Mouse (Mus musculus): ENCODE data around the gene Lck.
A peak's percentile ranks its signal among the peaks of the same experiment; 100 is the strongest.

Lck gene

DNA sequence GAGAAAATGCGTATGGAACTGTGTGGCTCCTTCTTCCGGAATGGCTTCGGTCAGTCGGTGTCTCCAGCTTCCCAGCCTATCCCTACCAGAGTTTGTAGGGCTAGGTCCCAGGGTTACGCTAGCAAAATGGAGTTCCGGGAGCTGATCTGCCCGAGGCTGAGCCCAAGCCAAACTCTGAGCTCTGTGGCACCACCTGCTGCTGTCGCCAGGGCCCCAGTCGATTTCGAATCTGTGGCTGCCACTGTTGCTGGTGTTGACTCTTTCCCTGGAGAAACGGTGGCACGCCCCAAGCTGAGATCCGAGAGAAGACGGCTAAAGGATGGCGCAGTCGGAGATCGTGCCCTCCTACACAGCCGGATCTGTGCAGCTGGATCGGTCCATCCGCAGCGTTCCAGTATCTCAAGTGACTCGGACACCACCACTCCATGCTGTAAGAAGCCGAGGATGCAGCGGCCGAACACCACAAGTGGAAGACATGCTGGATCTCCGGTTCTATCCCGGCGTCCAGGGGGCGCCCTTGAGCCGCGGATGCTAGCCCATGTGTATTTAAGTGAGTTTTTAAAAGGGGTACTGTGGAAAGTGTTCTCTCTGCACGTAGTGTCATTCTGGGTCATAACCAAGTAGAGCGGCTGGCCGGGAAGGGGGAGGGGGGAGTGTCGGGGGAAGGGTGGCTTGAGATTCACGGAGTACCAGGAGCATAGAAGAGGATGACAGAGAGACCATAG lies 11.6 kb upstream of the Lck start:
- peak; percentile 90 for DNase-seq (ENCODE audit: low spot score)

- no peak for DNase-seq (ENCODE audit: low spot score)
These were observed 10.9 kb upstream of the Lck start for GRCm38 (mm10) chr4:129584370-129584769.

GRCm38 (mm10) chr4:129582251-129582650 lies 8.8 kb upstream of the Lck start:
- DNase-seq (ENCODE audit: low spot score): no peak

DNA sequence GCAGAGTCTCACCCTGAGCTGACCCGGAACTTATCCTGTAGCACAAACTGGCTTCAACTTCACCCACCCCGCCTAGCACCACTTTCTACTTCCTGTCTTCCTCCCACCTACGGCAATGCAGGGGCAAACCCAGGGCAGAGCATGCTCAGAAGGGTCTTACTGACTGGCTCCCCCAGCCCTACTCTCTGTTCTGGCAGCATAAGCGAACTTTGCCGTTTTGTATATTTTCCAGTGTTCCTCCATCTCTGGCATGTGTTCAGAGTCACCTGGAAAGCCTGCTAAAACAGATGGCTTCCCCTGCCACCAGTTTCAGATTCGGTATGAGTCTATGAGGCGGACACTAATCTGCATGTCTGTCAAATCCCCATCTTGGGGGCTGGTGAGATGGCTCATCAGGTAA lies 6.9 kb upstream of the Lck start:
- peak; percentile 25 for DNase-seq (ENCODE audit: low spot score)

DNA sequence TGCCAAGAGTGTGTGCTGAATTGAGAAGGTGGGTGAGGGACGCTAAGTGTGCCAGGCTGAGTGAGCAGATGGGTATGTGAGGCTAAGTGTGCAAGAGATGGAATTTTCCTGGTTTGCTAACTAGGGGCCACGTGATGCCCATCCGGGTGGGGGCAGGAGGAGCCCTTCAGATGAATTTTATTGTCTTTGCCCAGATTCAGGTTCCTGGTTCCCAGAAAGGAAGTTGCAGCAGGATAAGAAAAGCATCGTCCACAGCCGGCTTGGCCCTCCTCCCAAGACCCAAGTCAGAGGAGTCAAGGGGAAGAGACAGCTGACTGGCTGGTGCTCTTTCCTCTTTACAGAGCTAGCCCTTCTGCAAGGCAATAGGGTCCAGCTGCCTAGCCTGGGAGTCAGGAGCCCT lies 5.0 kb upstream of the Lck start, which contains the start of gene Fam167b:
Gene Fam167b (minus strand): TSS at position 84 of the 400 bp plus-strand sequence.
- DNase-seq (ENCODE audit: low spot score): peak; percentile 38

- no peak for DNase-seq (ENCODE audit: low spot score)
These were observed 4.2 kb upstream of the Lck start for GRCm38 (mm10) chr4:129577688-129578087.

DNA sequence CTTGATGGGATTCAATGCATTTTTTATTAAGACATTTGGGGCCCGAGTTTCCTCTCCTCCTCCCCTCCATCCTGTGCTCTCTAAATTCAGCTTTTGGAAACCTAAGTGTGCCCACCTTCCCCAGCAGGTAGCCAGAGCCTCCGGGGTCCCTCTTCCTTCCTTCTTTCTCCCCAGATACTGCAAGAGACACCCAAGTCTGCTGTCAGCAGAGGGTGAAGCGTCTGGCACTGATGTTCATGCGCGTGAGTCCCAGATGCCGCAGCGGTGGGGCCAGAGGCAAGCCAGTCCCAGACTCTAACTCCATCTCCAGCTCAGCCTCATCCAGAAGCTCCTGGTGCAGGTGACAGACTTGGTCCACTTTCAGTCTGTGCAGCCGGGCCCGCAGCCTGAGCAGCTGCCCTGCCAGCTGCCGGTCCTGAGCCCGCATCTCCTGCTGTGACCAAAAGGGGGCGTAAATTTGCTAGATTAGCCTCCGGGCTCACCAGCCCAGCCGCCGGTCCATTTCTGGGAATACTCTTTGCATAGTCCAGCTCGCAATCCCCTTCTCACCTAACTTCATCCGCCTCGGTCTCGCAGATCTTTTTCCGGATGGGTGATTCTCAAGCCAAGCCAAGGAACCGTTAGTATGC lies 3.5 kb upstream of the Lck start:
- DNase-seq (ENCODE audit: low spot score): peak; percentile 68

DNA sequence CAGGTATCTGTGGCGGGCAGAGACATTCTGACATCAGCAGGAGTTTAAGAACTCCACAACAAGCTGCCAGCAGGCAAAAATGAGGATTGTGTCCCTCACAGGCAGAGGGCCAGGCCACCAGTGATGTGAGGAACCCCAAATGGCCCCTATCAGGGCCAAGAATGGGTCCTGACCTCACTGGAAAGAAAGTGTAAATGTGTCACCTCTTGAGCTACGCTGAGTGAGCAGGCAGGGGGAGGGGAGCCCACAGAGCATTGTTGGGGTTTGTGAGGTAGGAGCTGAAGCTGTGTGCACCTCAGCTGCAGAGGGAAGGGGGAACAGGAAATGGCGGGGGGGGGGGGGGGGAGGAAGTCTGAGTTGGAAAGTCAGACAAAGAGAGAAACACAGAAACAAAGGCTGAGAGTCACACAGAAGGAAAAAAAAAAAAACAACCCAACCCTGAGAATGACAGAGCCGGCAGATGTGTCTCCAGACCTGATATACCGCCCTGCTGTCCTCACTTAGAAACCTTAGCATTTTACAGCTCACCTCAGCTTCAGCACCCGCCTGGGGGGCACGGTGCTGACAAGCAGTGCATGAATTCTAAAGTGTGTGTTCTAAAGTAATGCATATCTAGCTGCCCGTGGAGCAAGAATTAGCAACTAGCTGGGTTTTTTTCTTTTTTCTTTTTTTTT lies 1.9 kb upstream of the Lck start:
- DNase-seq (ENCODE audit: low spot score): no peak

- no peak for DNase-seq (ENCODE audit: low spot score)
These were observed 409 bp downstream of the Lck start for GRCm38 (mm10) chr4:129573093-129573370.

DNA sequence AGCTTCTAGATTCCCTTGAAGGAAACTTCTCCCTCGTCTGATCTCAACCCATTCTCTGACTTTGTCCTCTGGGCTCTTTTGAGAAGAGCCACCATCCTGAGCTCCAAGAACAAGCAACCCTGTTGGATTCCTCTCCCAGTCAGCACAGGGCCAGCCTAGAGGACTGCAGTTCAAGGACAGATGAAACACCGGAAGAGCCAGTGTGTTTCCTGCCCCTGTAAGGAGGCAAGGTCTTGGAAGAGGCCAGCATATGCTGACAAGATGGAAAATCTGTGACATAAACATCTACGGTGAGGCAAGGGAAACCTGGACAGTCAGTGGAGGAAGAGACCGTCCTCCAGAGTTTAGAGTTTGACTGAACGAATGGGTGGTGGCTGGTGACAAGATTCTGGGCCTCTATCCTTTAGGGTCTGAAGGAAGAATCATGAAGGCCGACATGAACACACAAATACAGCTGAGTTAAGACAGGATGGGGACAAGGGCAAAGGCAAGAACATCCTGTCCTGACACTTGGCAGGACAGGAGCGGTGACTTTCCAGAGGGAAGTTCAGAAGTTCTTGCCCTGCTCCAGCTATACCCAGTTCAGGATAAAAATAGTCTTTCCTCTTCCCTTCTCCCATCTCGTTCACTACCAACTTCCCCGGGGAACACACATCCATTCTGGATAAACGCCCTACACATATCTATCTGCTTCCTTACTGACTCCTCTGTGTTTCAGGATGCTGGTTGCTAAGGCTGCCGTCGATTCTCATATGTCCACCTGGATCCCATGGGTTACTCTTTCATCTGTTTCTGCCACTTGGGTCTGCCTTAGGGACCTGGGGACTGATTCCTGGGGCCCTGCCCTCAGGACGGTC lies 977 bp downstream of the Lck start:
- DNase-seq (ENCODE audit: low spot score): no peak

- no peak for DNase-seq (ENCODE audit: low spot score)
These were observed 1.8 kb downstream of the Lck start for GRCm38 (mm10) chr4:129571551-129572084.

DNA sequence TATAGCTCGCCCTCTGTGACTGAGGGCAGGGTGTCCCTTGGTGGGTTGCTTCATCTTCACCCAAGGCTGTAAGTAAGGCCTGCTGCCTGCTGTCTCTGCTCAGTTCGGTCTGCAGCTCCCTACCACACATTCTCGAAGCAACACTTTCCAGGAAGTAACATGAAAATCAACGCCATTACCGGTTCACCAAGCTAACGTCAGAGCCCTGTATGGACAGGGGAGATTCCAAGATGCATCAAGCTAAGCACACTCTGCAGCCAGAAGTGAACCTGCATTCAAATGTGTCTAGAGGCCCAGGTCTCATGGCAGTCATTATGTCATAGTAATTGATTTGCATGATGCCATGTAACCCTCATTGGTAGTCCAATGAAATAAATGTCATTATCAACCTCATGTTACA lies 3.4 kb downstream of the Lck start:
- DNase-seq (ENCODE audit: low spot score): no peak

DNA sequence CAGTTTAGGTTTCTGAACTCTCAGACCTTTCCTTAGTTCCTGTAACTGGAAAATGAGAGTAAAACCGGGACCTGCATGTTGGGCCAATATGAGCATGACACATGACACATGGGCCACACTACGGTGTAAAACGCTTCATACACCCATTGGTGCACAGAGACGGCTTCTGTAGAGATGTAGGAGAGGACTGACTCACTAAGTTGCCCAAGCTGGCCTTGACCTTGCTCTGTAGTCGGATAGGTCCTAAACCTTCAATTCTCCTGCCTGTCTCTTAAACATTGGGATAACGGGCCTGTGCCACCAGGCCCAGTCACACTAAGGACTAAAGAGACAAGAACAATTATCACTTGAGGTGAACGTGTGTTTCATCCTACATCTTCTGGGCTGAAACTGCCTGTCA lies 5.1 kb downstream of the Lck start:
- DNase-seq (ENCODE audit: low spot score): no peak

GRCm38 (mm10) chr4:129565139-129565538 lies 8.3 kb downstream of the Lck start:
- no peak for DNase-seq (ENCODE audit: low spot score)

- no peak for DNase-seq (ENCODE audit: low spot score)
These were observed 9.7 kb downstream of the Lck start for GRCm38 (mm10) chr4:129563718-129564117.

GRCm38 (mm10) chr4:129561184-129561583 lies 12.3 kb downstream of the Lck start:
- DNase-seq (ENCODE audit: low spot score): no peak

GRCm38 (mm10) chr4:129558321-129558955 lies 15.0 kb downstream of the Lck start:
- no peak for DNase-seq (ENCODE audit: low spot score)

DNA sequence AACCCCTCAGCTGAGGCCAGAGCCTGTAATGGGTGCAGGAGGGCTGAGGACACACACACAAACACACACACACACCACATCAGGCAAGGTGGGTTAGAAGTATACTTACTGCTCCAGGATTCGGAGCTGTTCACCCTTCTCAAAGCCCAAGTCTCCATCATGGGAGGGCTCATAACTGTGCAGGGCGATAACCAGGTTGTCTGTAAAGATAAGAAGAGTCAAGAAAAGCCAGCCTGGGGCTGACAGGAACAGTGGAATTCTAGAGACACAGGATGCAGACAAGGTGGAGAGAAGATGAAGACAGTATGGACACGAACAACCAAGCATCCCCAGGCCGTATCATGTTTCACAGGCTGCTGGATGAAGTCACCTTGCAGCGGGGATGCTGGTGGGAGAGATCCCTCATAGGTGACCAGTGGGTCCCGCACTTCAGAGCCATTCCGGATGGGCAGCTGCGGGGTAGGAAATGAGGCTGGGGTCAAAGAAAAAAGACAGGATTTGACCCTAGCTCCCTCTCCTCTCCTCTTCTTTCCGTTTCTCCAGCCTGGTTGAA lies 16.1 kb downstream of the Lck start:
- DNase-seq (ENCODE audit: low spot score): no peak

GRCm38 (mm10) chr4:129556532-129557223 lies 16.8 kb downstream of the Lck start:
- peak; percentile 84 for DNase-seq (ENCODE audit: low spot score)

DNA sequence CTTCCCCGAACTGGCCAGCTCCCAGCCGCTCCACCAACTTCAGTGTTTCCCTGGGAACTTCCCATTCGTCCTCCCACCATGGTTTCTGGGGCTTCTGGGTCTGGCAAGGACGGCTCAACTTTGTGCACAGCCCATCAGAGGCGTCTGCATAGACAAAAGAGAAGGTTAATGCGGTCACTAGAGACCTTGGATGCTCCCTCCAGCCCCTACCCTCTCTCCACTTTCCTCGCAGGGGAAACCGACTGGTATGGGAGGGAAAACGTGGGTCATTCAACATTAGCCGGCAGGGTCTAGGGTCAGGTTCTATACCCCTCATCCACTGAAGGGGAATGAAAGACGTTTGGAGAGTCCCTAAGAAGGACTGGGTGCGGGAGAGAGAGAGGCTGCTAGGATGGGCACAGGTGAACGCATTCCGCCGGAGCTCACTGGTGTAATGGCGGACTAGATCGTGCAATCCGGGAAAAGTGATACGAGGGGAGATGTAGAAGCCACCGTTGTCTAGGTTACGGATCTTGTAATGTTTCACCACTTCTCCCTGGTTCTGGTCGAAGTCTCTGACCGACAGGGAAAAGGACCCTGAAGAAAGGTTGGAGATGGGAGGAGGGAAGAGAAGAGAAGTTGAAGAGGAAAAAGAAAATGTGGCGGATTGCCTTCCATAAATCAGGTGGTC lies 17.4 kb downstream of the Lck start:
- peak; percentile 33 for DNase-seq (ENCODE audit: low spot score)
